Mouse (Mus musculus) heart, embryonic 13.5 days (tissue): ENCODE measurements at regions not wholly inside any gene's neighbourhood (a gene's known extent, or its start where the extent isn't known, plus 50 kb on each side); places are given as distances from the start of the nearest gene placed in this dataset.

Experiments
- ATAC-seq: fragments of 200-750 bp; cut with Nextera tagmentation; 2 replicates; pipeline ENCODE4 v1.8.0; 2017; ENCODE audit warnings: moderate TSS enrichment; ENCODE audit not compliant: insufficient number of reproducible peaks, low FRiP score, low TSS enrichment; ENCODE audit errors: extremely low read depth
- H3K27ac ChIP-seq: fragments of 300-500 bp; sonication (generic); replicated peaks from 2 replicates; pipeline ENCODE4 v1.5.1; 2015; ENCODE audit warnings: moderate library complexity, mild to moderate bottlenecking, inconsistent platforms
- H3K27me3 ChIP-seq: fragments of 300-500 bp; sonication (generic); replicated peaks from 2 replicates; pipeline ENCODE4 v1.6.1; 2015; ENCODE audit warnings: mild to moderate bottlenecking, inconsistent platforms
- H3K36me3 ChIP-seq: fragments of 300-500 bp; sonication (generic); 2 replicates; pipeline ENCODE4 v1.6.1; 2015; ENCODE audit warnings: mild to moderate bottlenecking, inconsistent platforms
- H3K4me1 ChIP-seq: fragments of 300-500 bp; sonication (generic); 2 replicates; pipeline ENCODE4 v1.6.1; 2015; ENCODE audit warnings: inconsistent platforms
- H3K4me2 ChIP-seq: fragments of 300-500 bp; sonication (generic); 2 replicates; pipeline ENCODE4 v1.6.1; 2015; ENCODE audit warnings: inconsistent platforms, mild to moderate bottlenecking, moderate library complexity
- H3K4me3 ChIP-seq: fragments of 300-500 bp; sonication (generic); 2 replicates; pipeline ENCODE4 v1.5.1; 2015; ENCODE audit warnings: moderate library complexity, mild to moderate bottlenecking, inconsistent platforms
- H3K9ac ChIP-seq: fragments of 300-500 bp; sonication (generic); 2 replicates; pipeline ENCODE4 v1.6.1; 2015; ENCODE audit warnings: inconsistent platforms, mild to moderate bottlenecking, moderate library complexity
- H3K9me3 ChIP-seq: fragments of 300-500 bp; sonication (generic); 2 replicates; pipeline ENCODE4 v1.6.1; 2016; ENCODE audit warnings: inconsistent platforms
- WGBS: fragments of 180-500 bp; shearing (Covaris S2); methylation state at CpG from one replicate; pipeline ENCODE4 v1.1.7; 2015; ENCODE audit warnings: mixed read lengths; 5-methylcytosine and 5-hydroxymethylcytosine counted together

- Histone ChIP-seq H3K4me2 (no peak overlapping the region), H3K9me3 (no peaks in the 10 kb centered on the region), H3K9ac (no peak overlapping the region), H3K36me3 (no peaks in the 10 kb centered on the region), H3K27ac (no peak overlapping the region), H3K4me1 (peaks cover 5% of the 10 kb centered on the region; the same call in 1 of the 2 replicates), H3K27me3 (peaks cover 17% of the 10 kb centered on the region), H3K4me3 (no peak overlapping the region)
- WGBS = 18% methylated on average over 4 of the region's 4 CpGs
- ATAC-seq = no peak
These were observed 1590.7 kb upstream of the Gulo start for GRCm38 (mm10) chr14:67599734-67600133.

GRCm38 (mm10) chr14:67588627-67589026, 1579.6 kb upstream of the Gulo start:
- Histone ChIP-seq H3K9ac (no peak overlapping the region), H3K4me1 (no peaks in the 10 kb centered on the region), H3K9me3 (no peaks in the 10 kb centered on the region), H3K27ac (no peak overlapping the region), H3K36me3 (no peaks in the 10 kb centered on the region), H3K4me3 (no peak overlapping the region), H3K4me2 (no peak overlapping the region), H3K27me3 (no peaks in the 10 kb centered on the region)
- ATAC-seq = no peak
- WGBS = 81% methylated on average over 11 of the region's 11 CpGs

- Histone ChIP-seq H3K9ac (no peak overlapping the region), H3K27ac (no peak overlapping the region), H3K4me1 (no peaks in the 10 kb centered on the region), H3K27me3 (no peaks in the 10 kb centered on the region), H3K4me3 (no peak overlapping the region), H3K4me2 (no peak overlapping the region), H3K36me3 (no peaks in the 10 kb centered on the region), H3K9me3 (no peaks in the 10 kb centered on the region)
- 50% methylated on average over 14 of the region's 14 CpGs for WGBS
- no peak for ATAC-seq
These were observed 1575.5 kb upstream of the Gulo start for GRCm38 (mm10) chr14:67584456-67585048.

GRCm38 (mm10) chr14:67582201-67582782, 1573.3 kb upstream of the Gulo start:
- no peak overlapping the region for H3K4me3 ChIP-seq
- no peak overlapping the region for H3K4me2 ChIP-seq
- H3K27ac ChIP-seq = no peak overlapping the region
- no peak for ATAC-seq
- no peaks in the 10 kb centered on the region for H3K36me3 ChIP-seq
- no peak overlapping the region for H3K9ac ChIP-seq
- H3K27me3 ChIP-seq = no peaks in the 10 kb centered on the region
- 76% methylated on average over 8 of the region's 8 CpGs for WGBS
- H3K4me1 ChIP-seq = no peaks in the 10 kb centered on the region
- peaks cover 6% of the 10 kb centered on the region for H3K9me3 ChIP-seq

- no peak for ATAC-seq
- no peak overlapping the region for H3K9ac ChIP-seq
- H3K27ac ChIP-seq = no peak overlapping the region
- peaks cover 6% of the 10 kb centered on the region for H3K9me3 ChIP-seq
- 0 out of 2 replicates have a peak, but pooled peaks cover 5% of the 10 kb centered on the region for H3K4me1 ChIP-seq
- no peaks in the 10 kb centered on the region for H3K36me3 ChIP-seq
- WGBS = 70% methylated on average over 7 of the region's 7 CpGs
- no peak overlapping the region for H3K4me2 ChIP-seq
- 0 out of 2 replicates have a peak, but pooled peaks cover 3% of the 10 kb centered on the region for H3K27me3 ChIP-seq
- no peak overlapping the region for H3K4me3 ChIP-seq
These were observed 1565.4 kb upstream of the Gulo start for GRCm38 (mm10) chr14:67574346-67574949.

- no peaks in the 10 kb centered on the region for H3K9me3 ChIP-seq
- no peak overlapping the region for H3K4me3 ChIP-seq
- no peak for ATAC-seq
- no peak overlapping the region for H3K9ac ChIP-seq
- H3K4me2 ChIP-seq = no peak overlapping the region
- H3K4me1 ChIP-seq = 0 out of 2 replicates have a peak, but pooled peaks cover 5% of the 10 kb centered on the region
- H3K27ac ChIP-seq = no peak overlapping the region
- H3K36me3 ChIP-seq = no peaks in the 10 kb centered on the region
- H3K27me3 ChIP-seq = 0 out of 2 replicates have a peak, but pooled peaks cover 7% of the 10 kb centered on the region
- WGBS = 58% methylated on average over 12 of the region's 12 CpGs
These were observed 1564.5 kb upstream of the Gulo start for GRCm38 (mm10) chr14:67573451-67573995.

- 67% methylated on average over 17 of the region's 17 CpGs for WGBS
- no peak for ATAC-seq
- Histone ChIP-seq H3K9me3 (no peaks in the 10 kb centered on the region), H3K4me2 (no peak overlapping the region), H3K27ac (no peak overlapping the region), H3K4me3 (no peak overlapping the region), H3K36me3 (no peaks in the 10 kb centered on the region), H3K4me1 (0 out of 2 replicates have a peak, but pooled peaks cover 5% of the 10 kb centered on the region), H3K27me3 (peaks cover 16% of the 10 kb centered on the region; the same call in 1 of the 2 replicates), H3K9ac (no peak overlapping the region)
These were observed 1560.8 kb upstream of the Gulo start for GRCm38 (mm10) chr14:67569744-67570322.

GRCm38 (mm10) chr14:67568896-67569743, 1560.1 kb upstream of the Gulo start:
- Histone ChIP-seq H3K9me3 (no peaks in the 10 kb centered on the region), H3K4me2 (no peak overlapping the region), H3K27ac (no peak overlapping the region), H3K4me1 (no peaks in the 10 kb centered on the region), H3K9ac (no peak overlapping the region), H3K27me3 (peaks cover 16% of the 10 kb centered on the region; the same call in 1 of the 2 replicates), H3K4me3 (no peak overlapping the region), H3K36me3 (no peaks in the 10 kb centered on the region)
- 58% methylated on average over 22 of the region's 22 CpGs for WGBS
- no peak for ATAC-seq

GRCm38 (mm10) chr14:67554897-67555296, 1545.9 kb upstream of the Gulo start:
- WGBS = 89% methylated on average over 7 of the region's 7 CpGs
- Histone ChIP-seq H3K36me3 (no peaks in the 10 kb centered on the region), H3K4me1 (no peaks in the 10 kb centered on the region), H3K9me3 (no peaks in the 10 kb centered on the region), H3K27me3 (no peaks in the 10 kb centered on the region), H3K9ac (no peak overlapping the region), H3K27ac (no peak overlapping the region), H3K4me3 (no peak overlapping the region), H3K4me2 (no peak overlapping the region)
- ATAC-seq = no peak

GRCm38 (mm10) chr14:67550462-67551185, 1541.6 kb upstream of the Gulo start:
- H3K9me3 ChIP-seq = peaks cover 4% of the 10 kb centered on the region
- no peaks in the 10 kb centered on the region for H3K36me3 ChIP-seq
- no peak for ATAC-seq
- H3K27ac ChIP-seq = no peak overlapping the region
- no peak overlapping the region for H3K4me3 ChIP-seq
- WGBS = 76% methylated on average over 6 of the region's 6 CpGs
- no peak overlapping the region for H3K4me2 ChIP-seq
- no peaks in the 10 kb centered on the region for H3K4me1 ChIP-seq
- H3K27me3 ChIP-seq = no peaks in the 10 kb centered on the region
- no peak overlapping the region for H3K9ac ChIP-seq
